Comparison of ENCODE assay signal across 16 mouse cellular contexts in genomic region chr4:135591086-135591485, GRCm38 (mm10). TPM values are rescaled to one million over a fixed set of nuclear protein-coding genes. Genes with fewer than 3 reads are reported as not detected.
"Had no signal": no experiment of that assay in that cellular context is flagged by ENCODE, and none has a peak within 500 bp of the region (broad histone marks: within the 10 kb centered on the region; RNA-seq: fewer than 3 reads in every experiment).

No protein-coding gene starts in this region.

- H3K4me2 ChIP-seq: kidney, embryonic 15.5 days; limb, embryonic 12.5 days; liver, embryonic 13.5 days; midbrain, embryonic 12.5 days had no signal

- DNase-seq: kidney, adult 2 months; kidney, postnatal 14 days; liver; liver, embryonic 13.5 days; liver, postnatal 0 days; right cerebral cortex, adult 18-20 months; right cerebral cortex, postnatal 25 days; thymus, adult 18-20 months; thymus, postnatal 14 days had no signal

- H3K4me1 ChIP-seq: liver, embryonic 13.5 days had no signal

- H3K9ac ChIP-seq: kidney, embryonic 15.5 days; limb, embryonic 12.5 days; liver, embryonic 13.5 days; liver, postnatal 0 days; midbrain, embryonic 12.5 days had no signal

- H3K27me3 ChIP-seq: kidney, embryonic 15.5 days; limb, embryonic 12.5 days; liver, embryonic 13.5 days; midbrain, embryonic 12.5 days had no signal

- H3K4me3 ChIP-seq: kidney, embryonic 15.5 days; left cerebral cortex, adult 2 months; limb, embryonic 12.5 days; liver, embryonic 13.5 days; megakaryocyte, embryonic 14.5 days; midbrain, embryonic 12.5 days had no signal

- ATAC-seq: liver, postnatal 0 days; midbrain, embryonic 16.5 days had no signal

- H3K27ac ChIP-seq: kidney, embryonic 15.5 days; left cerebral cortex, adult 2 months; limb, embryonic 12.5 days; liver, embryonic 13.5 days; macrophage; midbrain, embryonic 12.5 days had no signal

- H3K9me3 ChIP-seq: kidney, embryonic 15.5 days; liver, embryonic 13.5 days had no signal

- H3K36me3 ChIP-seq: kidney, embryonic 15.5 days; limb, embryonic 12.5 days; liver, embryonic 13.5 days; midbrain, embryonic 12.5 days had no signal

RNA-seq across cellular contexts. Expression of gene Grhl3, which starts 17.7 kb away (rescaled TPM):
- polyA plus RNA-seq: macrophage had no signal
